Mouse (Mus musculus) adrenal gland, postnatal 36 days (tissue): Measurements from ENCODE around the gene Sytl3. TPM values are rescaled to one million over a fixed set of nuclear protein-coding genes. Genes with fewer than 3 reads are reported as not detected.
"Not testable (repeated sequence)": the region's sequence is repeated elsewhere in the genome, so short reads cannot be mapped to it uniquely, and the experiment has no call there.

Source experiments
- DNase-seq, 2 experiments: peaks; one replicate each; pipeline ENCODE4 v3.0.0; 2021; ENCODE audit warnings: mixed read lengths in 1 of 2
- total RNA-seq, 2 experiments: library from RNA; stranded (reverse); gene quantifications; 2 replicates each; pipeline ENCODE4 v1.2.3; 2021

The Sytl3 gene
- total RNA-seq, 2 experiments from 2014 or later, result 0.20 TPM; not detected in 1

DNA sequence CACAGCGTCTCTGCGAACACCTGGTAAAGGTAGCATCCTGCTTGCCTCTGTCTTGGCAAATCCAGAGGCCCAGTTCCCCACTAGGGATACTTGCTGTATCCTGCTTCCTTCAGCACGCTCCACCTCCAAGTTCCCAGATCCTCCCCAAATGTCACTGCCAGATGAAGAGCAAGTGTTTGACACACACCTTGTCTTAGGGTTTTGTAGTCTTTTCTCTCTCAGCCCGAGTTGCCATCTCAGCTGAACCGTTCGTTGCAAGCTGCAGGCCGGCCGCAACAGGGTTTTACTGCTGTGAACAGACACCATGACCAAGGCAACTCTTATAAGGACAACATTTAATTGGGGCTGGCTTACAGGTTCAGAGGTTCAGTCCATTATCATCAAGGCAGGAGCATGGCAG lies 12.1 kb upstream of the Sytl3 start:
- not testable (repeated sequence) for DNase-seq

DNA sequence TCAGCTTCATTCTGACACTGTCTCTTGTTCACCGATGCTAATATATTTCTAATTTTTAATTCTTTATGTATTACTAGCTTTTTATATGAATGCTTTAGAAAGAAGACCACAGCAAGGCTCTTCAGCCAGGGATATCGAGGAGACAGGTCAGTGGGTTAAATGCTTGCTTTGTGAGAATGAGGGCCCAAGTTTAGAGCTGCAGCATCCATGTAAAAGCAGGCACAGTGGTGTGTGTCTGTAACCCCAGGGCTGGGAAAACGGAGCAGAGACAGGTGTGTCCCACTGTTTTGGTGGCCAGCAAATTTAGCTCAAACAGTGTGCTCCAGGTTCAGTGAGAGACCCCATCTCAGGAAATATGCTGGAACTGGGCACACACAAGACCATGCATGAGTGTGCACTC lies 11.4 kb upstream of the Sytl3 start:
- not testable (repeated sequence) for DNase-seq

DNA sequence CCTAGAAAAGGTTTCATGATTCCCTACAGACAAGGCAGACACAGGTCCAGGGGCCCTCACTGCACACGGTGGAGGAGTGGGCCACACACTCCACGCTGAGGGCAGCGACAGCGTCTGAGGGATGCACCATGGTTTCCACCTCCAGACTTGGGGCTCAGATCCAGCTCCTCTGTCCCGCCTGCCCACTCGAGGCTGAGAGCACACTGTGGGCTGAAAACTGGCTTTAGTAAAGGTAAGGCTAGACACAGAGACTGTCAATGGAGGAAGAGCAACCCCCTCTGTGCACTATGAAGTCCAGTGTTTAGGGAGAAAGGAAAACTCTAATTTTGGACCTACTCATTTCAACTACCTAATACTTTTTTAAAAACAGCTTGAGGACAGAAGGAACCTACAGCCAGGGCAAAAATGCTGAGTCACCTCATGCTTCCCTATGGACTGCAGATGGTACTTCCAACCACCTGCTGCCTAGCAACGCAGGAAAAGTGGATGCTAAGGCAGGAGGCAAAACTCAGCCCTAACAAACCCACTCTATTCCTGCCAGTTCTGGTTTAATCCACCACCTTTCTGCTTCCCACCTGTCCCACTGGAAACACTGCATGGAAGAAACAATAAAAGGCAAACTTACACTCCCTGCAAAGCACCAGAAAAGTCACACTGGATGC lies 7.9 kb upstream of the Sytl3 start:
- not testable (repeated sequence) for DNase-seq

DNA sequence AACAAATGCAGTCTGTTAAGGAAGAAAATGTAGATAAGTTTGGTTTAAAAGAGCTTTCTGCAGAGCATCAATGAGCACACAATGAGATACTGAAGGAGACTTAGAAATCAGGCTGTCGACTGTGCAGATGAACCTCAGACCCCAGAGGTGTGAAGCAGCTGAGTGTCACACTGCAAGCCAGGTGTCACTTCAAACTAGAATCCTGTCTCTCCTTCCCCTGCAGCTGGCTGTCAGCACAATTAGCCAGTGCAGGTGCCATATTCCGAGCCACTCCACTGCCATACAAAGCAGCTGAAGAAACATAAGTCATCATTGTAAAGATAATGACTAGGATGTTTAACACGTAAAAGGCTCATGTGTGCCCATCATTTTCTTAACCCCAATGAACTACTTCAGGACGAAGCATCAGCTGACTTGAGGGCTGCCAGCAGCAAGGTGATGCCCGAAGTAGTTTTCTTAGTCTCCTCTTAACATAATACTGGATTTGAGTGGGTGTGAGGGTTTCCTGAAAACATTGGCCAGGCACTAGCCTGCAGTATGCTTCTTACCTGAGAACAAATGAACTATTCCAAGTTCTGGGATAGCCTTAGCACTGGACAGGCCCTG lies 5.4 kb upstream of the Sytl3 start:
- not testable (repeated sequence) for DNase-seq

DNA sequence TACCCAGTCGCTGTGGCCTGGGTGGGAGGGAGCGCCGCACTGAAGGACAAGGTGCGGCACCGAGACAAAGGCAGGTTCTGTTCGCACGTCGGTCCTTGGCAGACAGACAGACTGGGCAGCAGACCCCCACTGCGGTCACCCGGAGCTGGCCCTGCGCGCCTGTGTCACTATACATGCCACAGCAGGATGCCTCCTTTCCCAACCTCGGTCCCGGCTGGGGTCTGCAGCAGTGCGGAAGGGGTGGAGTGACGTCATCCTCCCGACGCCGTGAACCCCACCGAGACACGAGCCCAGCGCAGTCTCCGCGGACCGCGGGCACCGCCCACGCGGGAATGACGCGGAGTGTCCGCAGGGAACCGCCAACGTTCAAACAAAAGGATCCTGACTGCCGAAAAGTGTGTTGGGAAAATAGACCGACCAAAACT lies 3.8 kb upstream of the Sytl3 start:
- peak; percentile 67 to 70 for DNase-seq

DNA sequence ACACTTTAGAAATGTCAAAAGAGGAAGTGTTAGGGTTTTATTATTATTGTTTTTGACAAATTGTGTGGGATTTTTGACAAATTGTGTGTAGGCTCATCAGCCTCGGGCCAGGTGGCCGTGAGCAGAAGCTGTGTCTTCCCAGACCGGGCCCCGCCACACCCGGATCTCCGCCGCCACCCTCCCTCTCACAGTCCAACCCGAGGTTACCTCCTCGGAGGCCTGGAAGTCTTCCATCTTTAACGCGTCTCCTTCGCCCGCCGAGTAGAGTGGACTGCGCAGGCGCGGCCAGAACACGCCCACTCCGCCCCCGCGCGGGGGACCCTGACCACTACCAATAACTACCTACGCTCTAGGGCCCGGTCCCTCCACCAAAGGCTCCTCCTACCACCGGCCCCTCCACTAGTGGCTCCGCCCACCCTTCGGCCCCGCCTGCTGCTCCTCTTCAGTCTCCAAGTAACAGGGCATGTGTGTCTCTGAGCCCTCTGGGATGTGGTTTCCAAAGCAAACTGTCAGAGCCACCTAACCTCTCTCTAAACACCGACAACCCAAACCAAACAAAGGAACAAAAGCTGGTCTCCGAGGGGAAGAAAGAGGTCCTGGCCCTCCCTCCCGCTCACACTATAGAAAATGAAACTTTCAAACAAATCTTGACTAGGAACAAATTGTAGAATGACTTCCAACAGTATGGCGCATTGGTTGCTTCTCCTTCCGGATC lies 3.2 kb upstream of the Sytl3 start, which contains the start of gene Dynlt1f:
Dynlt1f (minus strand) TSS at position 334 of the 715 bp plus-strand sequence.
- DNase-seq, result peak; percentile 66 to 75

DNA sequence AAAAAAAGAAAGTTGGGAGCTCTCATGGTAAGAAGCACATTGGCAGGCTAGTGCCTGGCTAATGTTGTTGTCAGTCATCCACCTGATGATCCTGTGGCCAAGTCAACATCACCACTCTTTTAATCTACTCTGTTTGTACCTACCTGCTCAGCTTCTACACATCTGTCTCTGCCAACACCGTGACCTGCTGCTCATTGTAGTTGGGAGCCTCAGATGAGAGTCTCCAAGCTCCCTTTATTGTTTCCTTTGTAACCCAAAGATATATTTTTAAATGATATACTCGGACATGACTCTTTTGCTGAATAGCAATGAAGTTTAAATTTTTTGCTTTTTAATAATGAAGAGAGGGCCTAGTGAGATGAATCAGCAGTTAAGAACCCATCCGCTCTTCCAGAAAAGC lies 2.4 kb upstream of the Sytl3 start:
- not testable (repeated sequence) for DNase-seq

DNA sequence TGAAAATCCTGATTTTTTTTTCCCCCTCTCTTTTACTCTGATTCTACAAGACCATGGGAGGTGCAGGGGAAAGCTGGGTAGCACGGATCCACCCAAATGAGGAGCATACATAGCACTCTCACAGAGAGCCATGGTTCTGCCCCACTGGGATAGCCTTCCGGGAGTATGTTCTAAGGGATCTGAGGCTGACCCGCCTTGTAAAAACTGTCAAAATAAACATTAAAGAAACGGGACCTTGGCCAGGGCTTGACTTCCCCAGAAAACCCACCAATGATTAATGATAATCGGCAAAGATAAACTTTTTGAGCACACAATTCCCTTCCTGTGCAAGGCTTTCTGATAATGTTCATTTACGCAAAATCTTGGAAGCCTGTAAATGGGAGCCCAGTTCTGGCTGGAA lies 1.7 kb downstream of the Sytl3 start:
- peak in 1 of 2 experiments; percentile 7 for DNase-seq

DNA sequence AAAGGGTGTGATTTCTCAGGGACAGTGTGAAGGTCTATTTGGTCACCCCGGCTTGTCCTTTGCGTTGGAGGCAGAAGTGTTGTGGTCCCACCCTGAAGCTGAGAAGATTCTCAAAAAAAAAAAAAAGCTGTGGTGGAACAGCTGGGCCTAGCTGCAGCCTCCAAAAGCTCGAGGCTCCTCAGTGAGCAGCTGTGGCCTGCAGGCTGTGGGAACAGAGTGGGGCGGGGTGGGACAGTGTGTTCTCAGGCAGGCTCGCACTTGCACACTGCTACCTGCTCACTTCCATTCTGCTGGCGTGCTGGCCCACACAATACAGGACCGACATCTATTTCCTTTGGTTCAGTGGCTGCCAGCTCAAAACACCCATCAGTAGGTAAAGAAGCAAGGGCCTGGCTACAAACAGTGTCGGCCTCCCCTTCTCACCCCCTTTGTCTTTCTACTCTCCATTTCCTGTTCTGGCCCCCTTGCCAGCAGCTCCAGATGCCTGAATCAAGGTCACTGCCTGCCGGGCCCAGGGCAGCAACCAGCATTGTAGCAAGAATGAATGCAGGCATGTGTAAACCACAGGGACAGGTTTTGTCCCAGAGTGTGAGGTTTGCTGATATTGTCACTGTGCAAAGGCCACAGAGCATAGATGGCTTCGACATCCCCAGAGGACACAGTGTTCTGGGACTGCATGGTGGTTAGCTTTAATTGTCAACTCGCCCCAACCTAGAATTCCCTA lies 2.4 kb downstream of the Sytl3 start:
- peak in 1 of 2 experiments; percentile 35 for DNase-seq

DNA sequence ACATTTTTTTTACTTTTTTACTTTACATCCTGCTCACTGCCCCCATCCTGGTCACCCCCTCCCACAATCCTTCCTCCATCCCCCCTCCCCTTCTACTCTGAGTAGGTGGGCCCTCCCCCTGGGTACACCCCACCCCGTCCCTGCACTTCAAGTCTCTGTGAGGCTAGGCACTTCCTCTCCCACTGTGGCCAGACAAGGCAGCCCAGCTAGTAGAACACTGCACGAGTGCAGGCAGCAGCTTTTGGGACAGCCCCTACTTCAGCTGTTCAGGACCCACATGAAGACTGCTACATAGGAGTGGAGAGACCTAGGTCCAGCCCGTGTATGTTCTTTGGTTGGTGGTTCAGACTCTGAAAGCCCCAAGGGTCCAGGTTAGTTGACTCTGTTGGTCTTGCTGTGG lies 3.9 kb downstream of the Sytl3 start:
- not testable (repeated sequence) for DNase-seq

DNA sequence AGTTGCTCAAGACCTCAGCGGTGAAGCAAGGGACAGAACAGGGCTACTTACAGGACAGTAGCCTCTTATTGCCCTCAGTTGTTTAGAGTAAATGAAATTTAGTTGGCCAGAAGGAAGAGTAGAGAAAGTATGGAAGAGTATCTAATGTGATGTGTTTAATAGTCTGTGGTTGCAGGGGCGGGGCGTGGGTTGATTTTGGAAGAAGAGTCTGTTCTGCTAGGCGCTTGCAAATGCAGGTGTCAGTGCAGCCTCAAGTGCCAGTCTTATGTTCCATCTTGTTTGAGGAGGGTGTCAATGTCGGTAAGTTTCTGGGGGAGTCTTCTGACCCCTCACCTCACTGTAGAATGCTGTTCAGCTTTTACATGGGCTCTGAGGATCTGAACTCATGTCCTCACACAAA lies 6.5 kb downstream of the Sytl3 start:
- not testable (repeated sequence) for DNase-seq

DNA sequence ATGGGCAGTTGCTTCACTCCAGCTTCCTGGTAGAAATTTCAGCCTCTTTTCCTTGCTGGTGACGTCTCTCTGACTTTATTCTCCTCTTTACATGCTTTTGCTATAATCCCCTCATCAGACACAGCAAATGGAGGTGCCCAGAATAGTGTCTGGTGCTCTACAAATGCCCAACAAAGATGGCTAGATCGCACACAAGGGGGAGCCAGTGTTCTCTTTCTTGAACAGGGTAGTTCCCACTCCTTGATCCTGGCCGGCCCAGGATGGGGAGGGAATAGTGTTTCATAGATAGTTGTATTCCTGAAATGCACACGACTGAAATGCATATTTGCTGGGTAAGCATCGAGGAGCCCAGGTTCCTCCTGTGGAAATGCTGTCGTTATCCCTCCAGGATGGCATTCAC lies 9.6 kb downstream of the Sytl3 start:
- not testable (repeated sequence) for DNase-seq

DNA sequence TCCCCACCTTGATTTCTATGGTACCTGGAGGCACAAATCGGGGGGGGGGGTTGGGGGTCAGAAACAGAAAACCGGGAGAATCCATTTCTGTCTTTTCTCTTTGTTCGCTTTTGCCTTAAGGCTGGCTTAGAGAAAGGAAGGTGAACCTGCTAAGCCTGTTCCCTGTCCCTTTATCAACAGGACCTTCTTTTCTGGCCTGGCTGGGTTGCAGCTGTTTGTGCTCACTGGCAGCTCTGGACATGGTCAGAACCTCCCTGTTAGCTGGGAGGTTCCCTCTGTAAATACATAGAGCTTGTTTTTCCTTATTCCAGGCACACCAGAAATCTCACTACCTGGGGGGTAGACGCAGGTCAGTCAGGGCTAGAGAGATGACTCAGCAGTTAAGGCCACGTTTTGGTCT lies 15.4 kb downstream of the Sytl3 start:
- DNase-seq, result not testable (repeated sequence)

DNA sequence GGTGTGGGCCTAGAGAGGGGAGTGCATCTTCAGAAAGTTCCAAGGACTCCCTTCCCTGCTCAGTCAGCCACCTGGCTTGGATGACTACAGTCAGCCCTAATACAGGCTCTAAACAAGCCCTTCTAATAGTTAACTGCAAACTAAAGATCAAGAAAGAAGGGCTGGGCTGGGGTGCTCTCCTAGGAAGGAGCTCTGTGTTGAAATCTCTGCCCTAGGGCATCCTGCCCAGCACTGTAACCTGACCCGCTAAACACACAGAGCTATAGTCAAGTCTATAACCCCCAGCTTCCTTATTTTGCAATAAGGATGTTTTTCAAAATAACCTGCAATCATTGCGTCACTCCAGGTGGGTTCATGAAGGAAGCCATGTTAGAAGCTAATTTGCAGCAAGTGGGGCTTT lies 19.2 kb downstream of the Sytl3 start:
- DNase-seq, result not testable (repeated sequence)

DNA sequence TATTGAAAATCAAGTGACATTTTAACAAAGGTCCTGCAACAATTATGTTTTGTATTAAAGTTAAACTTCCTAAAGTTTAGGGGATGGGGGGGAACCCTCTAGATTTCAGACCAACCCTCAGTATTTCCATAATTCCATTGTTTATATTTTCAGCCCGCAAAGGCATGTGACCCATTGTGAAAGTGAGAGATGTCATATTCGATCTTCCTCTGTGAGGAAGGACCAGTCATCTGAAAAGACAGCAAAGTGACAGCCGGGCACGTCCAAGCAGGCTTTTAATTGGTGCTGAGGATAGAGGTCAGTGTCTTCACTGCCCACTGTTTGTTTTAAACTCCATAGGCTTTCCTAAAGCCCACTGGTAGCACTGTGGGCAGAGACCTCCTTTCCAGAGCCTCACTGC lies 22.8 kb downstream of the Sytl3 start:
- not testable (repeated sequence) for DNase-seq

DNA sequence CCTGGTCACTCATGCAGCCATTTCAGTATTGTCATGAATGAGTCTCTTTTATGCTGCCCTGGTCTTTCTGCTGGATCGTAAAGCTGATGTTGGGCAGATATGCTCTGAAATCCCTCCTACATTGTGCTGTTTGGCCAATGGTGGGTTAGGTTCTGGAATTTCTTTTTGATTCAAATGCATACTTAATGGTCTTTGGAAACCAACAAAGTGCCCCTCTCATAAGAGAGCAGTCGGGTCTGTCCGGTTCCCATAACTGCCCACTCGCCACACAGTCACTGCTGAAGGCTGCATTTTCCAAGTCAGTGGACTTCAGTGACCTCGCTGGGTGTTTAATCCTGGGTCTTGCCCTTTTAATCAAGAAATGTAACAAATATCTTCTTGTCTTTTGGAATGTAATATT lies 24.8 kb downstream of the Sytl3 start:
- DNase-seq, result not testable (repeated sequence)

DNA sequence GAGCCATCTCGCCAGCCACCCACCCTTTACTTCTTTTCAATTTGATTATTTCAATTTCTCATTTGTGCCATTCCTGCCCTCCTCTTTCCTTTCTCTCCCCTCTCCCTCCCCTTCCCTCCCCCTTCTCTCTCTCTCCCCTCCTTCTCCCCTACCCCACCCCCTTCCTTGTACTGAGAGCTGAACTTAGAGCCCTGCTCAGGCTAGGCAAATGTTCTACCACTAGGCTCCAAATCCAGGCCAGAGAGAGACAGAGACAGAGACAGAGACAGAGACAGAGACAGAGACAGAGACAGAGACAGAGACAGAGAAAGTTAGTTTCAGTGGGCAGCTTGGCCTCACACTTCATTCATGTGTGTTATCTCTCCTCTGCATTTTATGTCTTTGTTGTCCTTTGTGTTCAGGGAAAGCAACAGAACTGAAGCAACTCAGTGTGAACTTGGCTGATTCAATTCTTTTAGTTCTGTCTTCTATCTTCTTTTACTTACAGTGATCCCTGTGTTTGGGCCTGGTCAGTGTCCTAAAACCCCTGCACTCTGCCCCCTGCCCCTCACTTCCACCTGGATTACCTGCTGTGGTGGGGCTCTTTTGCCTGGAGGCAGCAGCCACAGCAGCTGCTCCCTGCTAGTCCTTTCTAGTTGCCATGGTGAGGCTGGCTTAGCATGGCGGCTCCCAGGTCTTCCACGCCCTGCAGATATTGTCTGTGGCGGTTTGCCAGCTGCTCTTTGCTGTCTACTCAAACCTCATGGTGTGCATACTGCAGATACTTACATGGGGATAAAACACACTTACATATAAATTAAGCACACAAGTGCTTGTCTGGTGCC lies 25.8 kb downstream of the Sytl3 start:
- DNase-seq, result not testable (repeated sequence)

DNA sequence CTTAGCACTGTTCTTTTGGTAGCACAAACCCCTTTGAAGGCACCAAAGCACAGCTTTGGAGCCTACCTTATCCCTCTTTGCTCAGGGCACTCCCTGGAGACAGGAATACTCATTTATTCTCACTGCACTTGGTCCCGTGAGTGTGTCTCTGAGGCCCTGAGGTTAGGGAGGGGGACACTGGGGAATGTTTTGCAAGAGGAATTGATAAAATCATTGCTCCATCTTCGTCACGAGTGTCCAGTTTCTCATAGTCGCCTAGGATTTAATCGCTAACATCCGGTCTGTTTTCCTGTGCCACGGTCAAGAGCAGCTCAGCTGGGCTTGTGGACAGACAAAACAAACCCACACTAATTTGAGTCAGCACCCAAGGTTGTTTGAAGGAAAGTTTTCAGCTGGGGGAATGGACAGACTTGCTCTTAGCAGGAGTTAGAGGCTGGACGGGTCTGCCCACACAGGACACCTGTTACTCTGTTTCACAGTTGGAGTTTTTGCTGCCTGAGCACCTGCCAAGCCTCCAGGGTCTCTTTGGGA lies 26.5 kb downstream of the Sytl3 start:
- not testable (repeated sequence) for DNase-seq

DNA sequence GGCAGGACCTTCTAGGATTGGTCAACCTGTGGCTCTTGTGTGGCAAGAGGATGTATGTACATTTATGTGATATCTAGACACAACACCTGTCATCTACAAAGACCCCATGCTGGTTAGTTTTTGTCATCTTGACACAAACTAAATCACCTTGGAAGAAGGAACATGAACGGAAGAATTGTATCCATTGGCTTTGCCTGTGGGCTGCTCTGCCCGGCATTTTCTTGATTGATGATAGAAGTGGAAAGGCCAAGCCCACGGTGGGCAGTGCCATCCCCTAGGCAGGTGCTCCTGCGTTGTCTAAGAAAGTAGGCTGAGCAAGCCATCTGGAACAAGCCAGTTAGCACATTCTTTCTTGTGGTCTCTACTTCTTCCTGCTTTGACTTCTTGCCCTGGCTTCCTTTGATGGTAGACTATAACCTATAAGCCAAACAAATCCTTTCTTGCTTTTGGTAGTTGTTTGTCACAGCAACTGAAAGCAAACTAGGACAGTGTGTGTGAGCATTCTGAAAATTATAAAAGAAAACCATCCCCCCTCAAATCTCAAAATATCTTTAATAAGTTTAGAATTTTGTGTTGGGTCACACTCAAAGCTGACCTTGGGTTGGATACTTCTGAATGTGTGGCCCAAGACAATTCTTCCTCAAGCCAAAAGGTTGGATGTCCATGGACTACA lies 27.5 kb downstream of the Sytl3 start:
- not testable (repeated sequence) for DNase-seq

DNA sequence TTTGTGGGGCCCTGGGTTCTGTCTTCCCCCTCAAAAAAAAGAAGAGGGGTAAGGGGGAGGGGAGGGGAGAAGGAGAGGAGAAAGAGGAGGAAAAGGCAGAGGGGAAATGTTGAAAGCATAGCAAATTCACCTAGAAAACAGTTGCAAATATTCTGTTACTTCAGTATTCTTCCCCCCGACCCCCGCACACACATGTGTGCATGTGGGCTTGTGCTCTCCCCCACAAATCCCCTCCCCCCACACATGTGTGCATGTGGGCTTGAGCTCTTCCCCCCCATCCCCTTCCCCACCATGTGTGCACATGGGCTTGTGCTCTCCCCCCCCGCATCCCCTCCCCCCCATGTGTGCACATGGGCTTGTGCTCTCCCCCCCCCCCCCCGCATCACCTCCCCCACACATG lies 30.5 kb downstream of the Sytl3 start:
- DNase-seq, result not testable (repeated sequence)

DNA sequence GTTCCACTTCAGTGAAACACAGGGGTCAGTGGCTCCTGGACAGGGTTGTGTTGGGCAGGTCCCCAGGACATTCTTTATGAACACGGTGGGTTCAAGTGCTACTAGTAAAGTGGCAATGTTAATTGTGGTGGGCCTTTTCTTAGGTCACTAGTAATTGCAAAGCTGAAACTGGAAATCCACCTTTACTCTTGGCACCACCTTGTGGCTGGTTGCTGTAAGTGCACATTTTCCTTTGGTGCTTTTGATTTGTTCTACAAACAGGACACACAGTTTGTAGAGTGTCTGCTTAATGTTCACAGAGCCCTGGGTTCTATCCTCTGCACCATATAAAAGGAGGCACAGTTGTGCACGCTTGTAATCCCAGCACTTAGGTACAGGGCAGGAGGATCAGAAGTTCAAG lies 32.7 kb downstream of the Sytl3 start:
- peak; percentile 82 to 88 for DNase-seq
